Mouse (Mus musculus) heart, embryonic 14.5 days (tissue): ENCODE measurements around the gene Dnajb11. TPM values are rescaled to one million over a fixed set of nuclear protein-coding genes. Genes with fewer than 3 reads are reported as not detected.

Experiments used
- ATAC-seq: fragments of 200-750 bp; cut with Nextera tagmentation; 2 replicates; pipeline ENCODE4 v1.8.0; 2017; ENCODE audit warnings: low read depth, moderate TSS enrichment; ENCODE audit not compliant: insufficient number of reproducible peaks, insufficient read depth, low FRiP score
- H3K27ac ChIP-seq, 2 experiments: fragments of 200-500 bp in 1 of 2; fragments of 300-500 bp in 1 of 2; sonication (generic) in 1 of 2; replicated peaks in 1 of 2; 2 replicates each; pipeline ENCODE4 v1.5.1; 2012 to 2014; ENCODE audit warnings: low read depth in 2 of 2, low read length in 2 of 2, control low read depth in 1 of 2, mild to moderate bottlenecking in 1 of 2, mixed read lengths in 1 of 2; ENCODE audit not compliant: control insufficient read depth in 1 of 2, insufficient read depth in 1 of 2
- H3K27me3 ChIP-seq: fragments of 300-500 bp; sonication (generic); 2 replicates; pipeline ENCODE4 v1.6.1; 2014; ENCODE audit warnings: mild to moderate bottlenecking, low read length, control low read depth; ENCODE audit not compliant: control insufficient read depth, insufficient read depth
- H3K36me3 ChIP-seq: fragments of 300-500 bp; sonication (generic); 2 replicates; pipeline ENCODE4 v1.6.1; 2014; ENCODE audit warnings: mild to moderate bottlenecking, control low read depth, low read length, mixed read lengths; ENCODE audit not compliant: control insufficient read depth, insufficient read depth
- H3K4me1 ChIP-seq, 2 experiments: fragments of 200-500 bp in 1 of 2; fragments of 300-500 bp in 1 of 2; sonication (generic) in 1 of 2; 2 replicates each; pipeline ENCODE4 v1.6.1; 2012 to 2014; ENCODE audit warnings: low read length in 2 of 2, control low read depth in 1 of 2, mixed read lengths in 1 of 2; ENCODE audit not compliant: control insufficient read depth in 2 of 2, insufficient read depth in 2 of 2
- H3K4me2 ChIP-seq: fragments of 300-500 bp; sonication (generic); 2 replicates; pipeline ENCODE4 v1.6.1; 2014; ENCODE audit warnings: mild to moderate bottlenecking, low read length
- H3K4me3 ChIP-seq, 2 experiments: fragments of 200-500 bp in 1 of 2; fragments of 300-500 bp in 1 of 2; sonication (generic) in 1 of 2; 2 replicates each; pipeline ENCODE4 v1.5.1; 2012 to 2014; ENCODE audit warnings: low read length in 2 of 2, mild to moderate bottlenecking in 2 of 2, control low read depth in 1 of 2, low read depth in 1 of 2, moderate library complexity in 1 of 2; ENCODE audit not compliant: control insufficient read depth in 1 of 2, insufficient read depth in 1 of 2
- H3K9ac ChIP-seq: fragments of 300-500 bp; sonication (generic); 2 replicates; pipeline ENCODE4 v1.6.1; 2014; ENCODE audit warnings: mild to moderate bottlenecking, low read length
- H3K9me3 ChIP-seq: fragments of 300-500 bp; sonication (generic); 2 replicates; pipeline ENCODE4 v1.6.1; 2016; ENCODE audit warnings: low read length, control low read depth; ENCODE audit not compliant: control insufficient read depth
- WGBS: fragments of 180-500 bp; shearing (Covaris S2); extraction: QIAGEN DNeasy Blood & Tissue Kit; methylation state at CpG from one replicate; pipeline ENCODE4 v1.1.7; 2014; 5-methylcytosine and 5-hydroxymethylcytosine counted together
- polyA plus RNA-seq: library from polyadenylated mRNA; unstranded; fragments of >200 nt; fragmentation: Nextera tagmentation; extraction: Ambion mirVana; gene quantifications from 2 replicates; pipeline ENCODE4 v1.2.1, GENCODE M21; 2014

Dnajb11 gene
- polyA plus RNA-seq, 1 experiment from 2014 or later: 86.4 TPM

DNA sequence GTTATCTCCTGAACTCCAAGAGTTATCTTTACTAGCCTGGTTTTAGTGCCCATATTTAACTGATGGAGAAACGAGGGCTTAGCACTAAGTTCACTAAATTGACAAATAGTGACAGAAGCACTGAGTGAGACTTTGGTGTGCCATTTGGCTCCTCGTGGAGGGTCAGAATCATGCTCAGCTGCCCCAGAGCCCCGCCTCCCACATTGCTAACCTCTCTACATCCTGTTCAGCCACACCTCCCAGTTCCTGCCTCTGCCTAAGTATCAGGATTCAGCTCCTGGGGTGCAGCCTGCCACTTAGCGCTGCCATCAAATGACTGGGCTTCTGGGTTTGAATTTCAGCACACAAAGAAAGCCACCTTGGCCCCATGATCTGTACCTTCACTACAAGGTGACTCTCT is 27.7 kb downstream of the Dnajb11 start:
- no peak overlapping the region for H3K27ac ChIP-seq
- no peak for ATAC-seq
- no peak overlapping the region for H3K4me2 ChIP-seq
- H3K4me1 ChIP-seq: peaks cover 0 to 8% of the 10 kb centered on the region in 2 experiments; a peak in 2 of 4 replicates
- H3K9ac ChIP-seq: no peak overlapping the region
- H3K9me3 ChIP-seq: no peaks in the 10 kb centered on the region
- no peaks in the 10 kb centered on the region for H3K27me3 ChIP-seq
- no peaks in the 10 kb centered on the region for H3K36me3 ChIP-seq
- WGBS: 27% methylated on average over 4 of the region's 4 CpGs
- H3K4me3 ChIP-seq: no peak overlapping the region

DNA sequence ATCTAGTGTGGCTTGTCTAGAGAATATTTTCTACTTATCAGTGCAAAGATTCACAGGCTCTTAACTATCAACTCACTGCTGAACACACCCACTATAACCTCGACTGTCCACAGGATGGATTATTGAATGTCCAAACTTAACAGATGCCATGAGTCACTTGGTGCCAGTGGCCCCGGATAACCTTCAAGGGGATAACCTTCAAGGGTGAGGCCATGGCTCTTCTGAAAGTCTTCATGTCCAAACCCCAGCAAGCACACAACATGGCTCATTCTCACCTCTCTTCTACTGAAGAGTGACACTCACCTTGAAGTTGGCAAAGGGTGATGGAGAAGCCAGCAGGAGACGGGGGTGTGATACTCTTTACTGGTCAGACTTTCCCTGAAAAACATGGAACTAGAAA is 29.1 kb downstream of the Dnajb11 start:
- no peak overlapping the region for H3K4me2 ChIP-seq
- WGBS: 55% methylated on average over 3 of the region's 3 CpGs
- no peak overlapping the region for H3K27ac ChIP-seq
- H3K36me3 ChIP-seq: no peaks in the 10 kb centered on the region
- H3K4me3 ChIP-seq: no peak overlapping the region
- no peaks in the 10 kb centered on the region for H3K9me3 ChIP-seq
- no peak overlapping the region for H3K9ac ChIP-seq
- H3K27me3 ChIP-seq: no peaks in the 10 kb centered on the region
- H3K4me1 ChIP-seq: peaks cover 0 to 4% of the 10 kb centered on the region in 2 experiments; a peak in 2 of 4 replicates
- no peak for ATAC-seq

DNA sequence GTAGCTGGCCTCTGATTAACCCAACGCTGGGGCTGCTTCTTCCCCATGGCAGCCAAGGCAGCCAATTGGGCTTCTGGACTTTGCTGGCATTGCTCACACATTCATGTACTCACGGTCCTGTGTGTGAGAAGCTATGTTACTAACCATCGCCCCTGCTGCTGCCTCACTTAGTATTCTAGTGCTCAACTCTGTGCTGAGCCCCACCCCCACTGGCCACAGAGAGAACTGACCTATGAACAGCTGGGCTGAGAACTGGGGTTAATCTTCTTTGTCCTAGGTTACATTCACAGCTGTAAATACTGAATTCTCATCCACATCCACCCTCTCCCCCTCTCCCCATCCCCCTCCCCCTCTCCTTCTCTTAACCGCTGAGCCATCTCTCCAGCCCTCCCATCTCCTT is 31.2 kb downstream of the Dnajb11 start:
- no peak overlapping the region for H3K9ac ChIP-seq

GRCm38 (mm10) chr16:22889716-22890115 is 32.1 kb downstream of the Dnajb11 start:
- Histone ChIP-seq H3K4me2 (no peak overlapping the region), H3K27ac (no peak overlapping the region), H3K4me3 (no peak overlapping the region), H3K27me3 (no peaks in the 10 kb centered on the region), H3K9ac (no peak overlapping the region), H3K36me3 (no peaks in the 10 kb centered on the region), H3K9me3 (no peaks in the 10 kb centered on the region), H3K4me1 (peaks cover 0 to 3% of the 10 kb centered on the region in 2 experiments; a peak in 2 of 4 replicates)
- 63% methylated on average over 8 of the region's 8 CpGs for WGBS
- ATAC-seq: no peak

More for the DNA sequence above, 31.2 kb downstream of the Dnajb11 start:
- Histone ChIP-seq H3K27ac (no peak overlapping the region), H3K4me3 (no peak overlapping the region), H3K4me1 (peaks cover 0 to 3% of the 10 kb centered on the region in 2 experiments; a peak in 2 of 4 replicates), H3K36me3 (no peaks in the 10 kb centered on the region), H3K4me2 (no peak overlapping the region), H3K27me3 (no peaks in the 10 kb centered on the region), H3K9me3 (no peaks in the 10 kb centered on the region)
- no peak for ATAC-seq
- WGBS: 72% methylated on average over 4 of the region's 4 CpGs

DNA sequence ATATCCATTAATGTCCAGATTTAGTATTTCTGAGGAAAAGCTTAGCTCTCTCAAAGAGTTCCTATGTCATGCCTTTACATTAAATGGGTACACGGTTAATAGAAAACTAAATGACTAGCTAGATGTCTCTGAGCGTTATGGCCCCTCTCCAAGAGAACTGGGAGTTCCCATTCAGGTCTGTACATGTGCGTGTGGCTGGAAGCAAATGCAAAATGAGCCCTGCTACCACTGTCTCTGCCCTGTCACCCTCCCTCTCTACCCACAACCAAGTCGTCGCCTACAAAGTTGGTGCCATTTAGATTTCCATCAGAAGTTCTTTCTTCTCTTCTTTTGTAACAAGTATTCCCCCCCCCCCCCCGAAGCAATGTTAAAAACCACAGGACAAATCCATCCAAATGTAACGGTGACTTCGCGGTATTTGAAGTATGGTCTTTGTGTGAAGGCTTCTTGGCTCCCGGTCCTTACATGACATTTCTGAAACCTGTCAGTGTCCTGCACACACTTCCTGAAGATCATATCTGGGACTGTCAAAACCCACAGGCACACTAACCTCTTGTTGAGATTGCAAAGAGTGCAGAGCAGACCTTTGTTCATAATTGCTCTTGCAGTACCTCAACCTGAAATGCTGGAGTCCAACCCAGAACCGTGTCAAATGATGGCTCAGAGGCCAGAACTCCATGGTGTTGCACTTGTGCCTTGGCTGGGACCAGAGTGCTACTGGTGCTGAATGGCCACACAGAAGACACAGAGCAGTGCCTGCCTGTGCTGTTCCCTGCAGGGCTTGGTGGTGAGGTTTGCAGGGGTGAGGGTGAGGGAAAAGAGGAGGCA is 33.3 kb downstream of the Dnajb11 start, which contains the start of gene Ahsg:
Ahsg (plus strand) TSS at position 595 of the 828 bp plus-strand sequence.
- H3K27me3 ChIP-seq: no peaks in the 10 kb centered on the region
- H3K27ac ChIP-seq: no peak within 1 kb of the TSS
- H3K4me3 ChIP-seq: no peak within 1 kb of the TSS
- H3K4me1 ChIP-seq: no peaks in the 10 kb centered on the region
- no peak within 1 kb of the TSS for H3K4me2 ChIP-seq
- ATAC-seq: no peak
- 84% methylated on average over 11 of the region's 11 CpGs for WGBS
- H3K9me3 ChIP-seq: no peaks in the 10 kb centered on the region
- H3K36me3 ChIP-seq: no peaks in the 10 kb centered on the region
- no peak within 1 kb of the TSS for H3K9ac ChIP-seq

DNA sequence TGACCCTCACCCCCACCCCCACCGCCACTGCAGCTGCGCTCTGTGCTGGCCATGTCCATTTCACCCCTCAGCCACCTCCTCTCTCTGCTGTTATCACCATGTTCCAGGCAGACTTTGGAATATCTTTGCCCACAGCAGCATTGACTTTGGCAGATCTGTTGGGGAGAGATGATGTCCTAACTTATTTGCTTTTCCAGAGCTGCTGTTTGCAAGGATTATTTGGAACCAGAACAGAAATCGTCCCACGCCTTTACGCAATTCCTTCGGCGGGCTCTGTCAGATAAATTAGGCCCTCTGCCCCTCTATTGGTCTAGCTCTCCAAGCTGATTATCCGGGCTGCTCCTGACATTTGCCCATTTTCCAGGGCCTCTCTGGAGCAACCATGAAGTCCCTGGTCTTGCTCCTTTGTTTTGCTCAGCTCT is 34.1 kb downstream of the Dnajb11 start:
- H3K9ac ChIP-seq: no peak overlapping the region
- H3K4me3 ChIP-seq: no peak overlapping the region
- WGBS: 75% methylated on average over 8 of the region's 8 CpGs
- H3K4me2 ChIP-seq: no peak overlapping the region
- no peaks in the 10 kb centered on the region for H3K27me3 ChIP-seq
- no peaks in the 10 kb centered on the region for H3K9me3 ChIP-seq
- no peak for ATAC-seq
- H3K27ac ChIP-seq: no peak overlapping the region
- no peaks in the 10 kb centered on the region for H3K4me1 ChIP-seq
- H3K36me3 ChIP-seq: no peaks in the 10 kb centered on the region

DNA sequence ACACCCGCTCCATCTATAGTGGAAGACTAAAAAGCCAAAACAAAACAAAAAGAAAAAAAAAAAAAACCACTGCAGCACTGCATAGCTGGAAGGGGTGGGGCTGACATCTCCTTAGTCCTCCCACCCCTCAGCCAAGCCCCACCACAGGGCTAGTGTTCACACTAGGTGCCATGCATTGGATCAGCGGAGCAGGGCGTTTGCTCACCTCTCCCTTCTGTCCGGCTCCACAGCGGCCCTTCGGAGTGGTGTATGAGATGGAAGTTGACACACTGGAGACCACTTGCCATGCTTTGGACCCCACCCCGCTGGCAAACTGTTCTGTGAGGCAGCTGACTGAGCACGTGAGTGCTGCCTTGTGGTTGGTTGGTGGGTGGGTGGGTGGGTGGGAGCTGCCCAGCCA is 36.5 kb downstream of the Dnajb11 start:
- Histone ChIP-seq H3K27me3 (no peaks in the 10 kb centered on the region), H3K4me1 (no peaks in the 10 kb centered on the region), H3K36me3 (no peaks in the 10 kb centered on the region), H3K4me3 (no peak overlapping the region), H3K9me3 (no peaks in the 10 kb centered on the region), H3K27ac (no peak overlapping the region), H3K9ac (no peak overlapping the region), H3K4me2 (no peak overlapping the region)
- 79% methylated on average over 7 of the region's 8 CpGs for WGBS
- ATAC-seq: no peak
